Comparison of ENCODE assay signal across 9 mouse cellular contexts in the genomic region with DNA sequence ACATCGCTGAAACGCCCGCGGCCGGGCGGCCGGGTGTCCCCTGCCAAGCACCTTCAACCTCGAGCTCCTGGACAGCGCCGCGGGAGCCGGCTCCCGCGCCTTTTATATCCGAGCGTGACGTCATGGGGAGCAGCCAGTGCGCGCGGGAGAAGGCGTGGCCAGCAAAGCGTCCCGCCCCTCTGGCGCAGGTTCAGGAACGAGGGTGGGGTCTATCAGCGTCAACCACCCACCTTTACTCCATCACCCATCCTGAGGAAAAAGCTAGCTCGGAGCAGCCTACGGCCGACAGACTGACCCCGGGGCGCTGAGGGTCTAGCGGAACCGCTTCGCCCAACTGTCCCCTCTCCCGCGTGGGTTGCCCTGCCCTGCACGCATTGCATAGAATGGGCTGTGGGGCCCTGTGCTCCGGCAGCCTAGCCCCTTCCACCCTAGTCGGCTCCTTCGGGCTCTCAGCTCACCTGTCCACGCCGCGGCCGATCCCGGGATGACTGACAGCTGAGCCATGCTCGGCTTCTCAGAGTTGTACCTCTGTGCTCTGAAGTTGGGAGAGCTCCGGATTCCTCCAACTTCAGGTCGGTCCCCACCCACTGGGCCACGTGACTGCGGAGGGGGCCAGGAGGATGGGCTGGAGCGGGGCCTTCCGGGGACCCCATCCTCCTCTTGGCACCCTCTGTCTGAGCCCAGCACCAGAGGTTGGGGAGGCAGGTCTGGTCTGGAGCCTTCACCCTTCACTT. TPM values are rescaled to one million over a fixed set of nuclear protein-coding genes. Genes with fewer than 3 reads are reported as not detected.
DNase-seq lines count a peak whose midpoint lies in the region; ATAC-seq lines count a peak whose summit lies in the region.
"Had no signal": no experiment of that assay in that cellular context is flagged by ENCODE, and none has a peak within 500 bp of the region (broad histone marks: within the 10 kb centered on the region; RNA-seq: fewer than 3 reads in every experiment).

A gene (minus strand): TSS at position 556 of the 734 bp plus-strand sequence.

- no peaks in the 10 kb centered on the region for H3K9me3 ChIP-seq in hindbrain, embryonic 10.5 days
- no peaks in the 10 kb centered on the region for H3K9me3 ChIP-seq in lung, embryonic 15.5 days

- peak within 1 kb of the TSS; percentile 68 for H3K4me3 ChIP-seq in hindbrain, embryonic 10.5 days
- peak within 1 kb of the TSS; percentile 41 for H3K4me3 ChIP-seq in lung, embryonic 15.5 days

- peak within 1 kb of the TSS; percentile 92 for H3K4me2 ChIP-seq in lung, embryonic 15.5 days

- WGBS in hindbrain, embryonic 10.5 days = 1% methylated on average over 52 of the region's 52 CpGs
- WGBS in lung, embryonic 15.5 days = 2% methylated on average over 52 of the region's 52 CpGs

- H3K27me3 ChIP-seq in hindbrain, embryonic 10.5 days (ENCODE audit: insufficient read depth, poor library complexity, severe bottlenecking) = peaks cover 65% of the 10 kb centered on the region
- H3K27me3 ChIP-seq in lung, embryonic 15.5 days = peaks cover 65% of the 10 kb centered on the region

- peaks cover 14% of the 10 kb centered on the region for H3K4me1 ChIP-seq in hindbrain, embryonic 10.5 days (replicated peaks)
- H3K4me1 ChIP-seq in lung, embryonic 15.5 days = peaks cover 14% of the 10 kb centered on the region

- H3K27ac ChIP-seq in hindbrain, embryonic 10.5 days = 0 out of 2 replicates have a peak within 1 kb of the TSS, but pooled peaks have one; percentile 29
- H3K27ac ChIP-seq in lung, embryonic 15.5 days = no peak within 1 kb of the TSS
- H3K27ac ChIP-seq: macrophage had no signal

- ATAC-seq in frontal cortex, adult (ENCODE audit: low TSS enrichment) = peak; percentile 85
- peak; percentile 86 for ATAC-seq in lung, embryonic 15.5 days (ENCODE audit: borderline replicate concordance, extremely low read depth, low FRiP score, low TSS enrichment)

- peak within 1 kb of the TSS; percentile 33; the same call in 1 of the 2 replicates for H3K9ac ChIP-seq in lung, embryonic 15.5 days

- H3K36me3 ChIP-seq in hindbrain, embryonic 10.5 days = no peaks in the 10 kb centered on the region
- H3K36me3 ChIP-seq in lung, embryonic 15.5 days = no peaks in the 10 kb centered on the region

- DNase-seq in T-cell, adult 2 months (ENCODE audit: low spot score) = peak; percentile 47
- DNase-seq in cerebellum, adult 9-10 months = peak; percentile 79
- peak; percentile 84 for DNase-seq in hindbrain, embryonic 10.5 days (ENCODE audit: low spot score)
- peak; percentile 76 for DNase-seq in layer of hippocampus, adult 9-11 months
- peak; percentile 86 for DNase-seq in retina, postnatal 1 day
- peak; percentile 65 to 74 for DNase-seq in thymus, postnatal 36 days

RNA-seq across cellular contexts. Expression of the gene that starts here (rescaled TPM):
- polyA plus RNA-seq in hindbrain, embryonic 10.5 days (2016; fragmentation: Nextera tagmentation; extraction: Ambion mirVana) = 0.68 and 0.86 TPM in 2 replicates
- 0.20 and 0.49 TPM in 2 replicates for polyA plus RNA-seq in lung, embryonic 15.5 days (2015; fragmentation: Nextera tagmentation; extraction: Ambion mirVana)
- polyA plus RNA-seq: macrophage had no signal

Comparison
In these comparisons a context has a peak if more than half of its experiments do, and no peak if none do; other contexts are left out.
1. Peak in DNase-seq, H3K4me3 ChIP-seq and H3K27ac ChIP-seq in hindbrain, embryonic 10.5 days; RNA of the gene not detected or under 1 TPM.
2. Peak in ATAC-seq, H3K4me3 ChIP-seq, H3K9ac ChIP-seq and H3K4me2 ChIP-seq in lung, embryonic 15.5 days; RNA of the gene not detected or under 1 TPM.